Mouse (Mus musculus) neutrophil, adult 5-6 weeks (primary cell): ENCODE measurements around the gene Card11. TPM values are rescaled to one million over a fixed set of nuclear protein-coding genes. Genes with fewer than 3 reads are reported as not detected.

Source experiments
- ATAC-seq: fragments of 151-379, 151-347 bp; 2 replicates; pipeline ENCODE4 v1.8.0; 2017; ENCODE audit warnings: mild to moderate bottlenecking, moderate TSS enrichment; ENCODE audit not compliant: insufficient number of reproducible peaks, poor library complexity, low FRiP score, severe bottlenecking; ENCODE audit errors: extremely low read depth
- total RNA-seq: library from RNA; stranded (forward); fragments of 200-1000 nt; gene quantifications from 2 replicates; pipeline ENCODE4 v1.2.3, GENCODE M21; 2017

Card11 gene
- total RNA-seq, 1 experiment from 2014 or later = 78.4 TPM

GRCm38 (mm10) chr5:140869034-140869433, 131.3 kb downstream of the Card11 start:
- no peak for ATAC-seq

- no peak for ATAC-seq
Observed at GRCm38 (mm10) chr5:140859730-140860129, 140.7 kb downstream of the Card11 start.

GRCm38 (mm10) chr5:140858335-140858734, 142.0 kb downstream of the Card11 start:
- ATAC-seq = 0 out of 2 replicates have a peak, but pooled peaks have one; percentile 26

GRCm38 (mm10) chr5:140857432-140858154, 142.8 kb downstream of the Card11 start:
- ATAC-seq = no peak

GRCm38 (mm10) chr5:140855909-140856530, 144.4 kb downstream of the Card11 start:
- no peak for ATAC-seq

- ATAC-seq = no peak
Observed at GRCm38 (mm10) chr5:140854700-140855099, 145.7 kb downstream of the Card11 start.

GRCm38 (mm10) chr5:140853723-140854122, 146.7 kb downstream of the Card11 start:
- no peak for ATAC-seq

- no peak for ATAC-seq
Observed at GRCm38 (mm10) chr5:140852435-140852996, 147.9 kb downstream of the Card11 start.

GRCm38 (mm10) chr5:140847300-140847729, 153.1 kb downstream of the Card11 start:
- peak; percentile 56 for ATAC-seq

GRCm38 (mm10) chr5:140841942-140842341, 158.4 kb downstream of the Card11 start:
- no peak for ATAC-seq

GRCm38 (mm10) chr5:140831064-140831431, 169.3 kb downstream of the Card11 start:
- no peak for ATAC-seq

GRCm38 (mm10) chr5:140830314-140831063, 169.9 kb downstream of the Card11 start, which contains the start of gene Gna12:
Gene Gna12 (minus strand): TSS chr5:140830431.
- peak; percentile 97 for ATAC-seq

GRCm38 (mm10) chr5:140829911-140830294, 170.5 kb downstream of the Card11 start:
- ATAC-seq = no peak

- no peak for ATAC-seq
Observed at GRCm38 (mm10) chr5:140829081-140829910, 171.1 kb downstream of the Card11 start.

- no peak for ATAC-seq
Observed at GRCm38 (mm10) chr5:140828363-140828762, 172.0 kb downstream of the Card11 start.

- ATAC-seq = no peak
Observed at GRCm38 (mm10) chr5:140827896-140828295, 172.5 kb downstream of the Card11 start.

GRCm38 (mm10) chr5:140827413-140827812, 173.0 kb downstream of the Card11 start:
- ATAC-seq = no peak

GRCm38 (mm10) chr5:140826796-140827195, 173.6 kb downstream of the Card11 start:
- no peak for ATAC-seq

GRCm38 (mm10) chr5:140826118-140826517, 174.3 kb downstream of the Card11 start:
- no peak for ATAC-seq
